Mouse (Mus musculus): ENCODE measurements at regions not wholly inside any gene's neighbourhood (a gene's known extent, or its start where the extent isn't known, plus 50 kb on each side); places are given as distances from the start of the nearest gene placed in this dataset.
A peak's percentile ranks its signal among the peaks of the same experiment; 100 is the strongest.

DNA sequence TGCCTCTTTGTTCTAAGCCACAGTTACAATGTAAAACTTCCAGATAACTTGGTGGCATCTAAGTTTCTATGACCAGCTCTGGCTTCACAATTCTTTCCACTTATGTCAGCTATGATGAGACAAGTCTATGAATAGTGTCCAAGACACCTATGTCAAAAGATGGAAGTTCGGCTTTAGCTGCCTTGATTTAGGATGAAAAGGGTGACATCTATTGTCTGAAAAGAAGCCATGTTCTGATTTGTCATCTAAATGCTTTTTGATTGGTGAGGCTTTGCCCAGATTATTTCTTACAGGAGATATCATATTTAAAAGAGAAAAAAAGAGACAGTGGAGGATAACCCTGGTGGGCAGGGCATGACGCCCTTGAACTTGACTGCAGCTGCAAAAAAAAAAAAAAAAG is 116.7 kb upstream of the Cdc42ep3 start:
- WGBS: 70% methylated on average over 2 of the region's 2 CpGs
- Histone ChIP-seq H3K36me3 (ENCODE audit: control insufficient read depth, insufficient read depth, low read length) (no peaks in the 10 kb centered on the region), H3K27me3 (ENCODE audit: control insufficient read depth, insufficient read depth, low read length) (no peaks in the 10 kb centered on the region), H3K4me1 (ENCODE audit: control insufficient read depth, insufficient read depth, insufficient read length, low read length) (no peaks in the 10 kb centered on the region), H3K27ac (ENCODE audit: insufficient read depth, low read depth, low read length) (no peak overlapping the region), H3K4me3 (ENCODE audit: low read depth, low read length) (no peak overlapping the region)
- TF ChIP-seq POLR2A (IDR thresholded peaks at IDR 0.05; ENCODE audit: low read depth, low read length) (no peak), CTCF (IDR thresholded peaks at IDR 0.05; ENCODE audit: extremely low read depth, insufficient read length, insufficient replicate concordance, low read depth, low read length) (no peak)

GRCm38 (mm10) chr17:79472106-79472995 is 117.5 kb upstream of the Cdc42ep3 start:
- Histone ChIP-seq H3K4me1 (ENCODE audit: control insufficient read depth, insufficient read depth, insufficient read length, low read length) (no peaks in the 10 kb centered on the region), H3K27me3 (ENCODE audit: control insufficient read depth, insufficient read depth, low read length) (no peaks in the 10 kb centered on the region), H3K36me3 (ENCODE audit: control insufficient read depth, insufficient read depth, low read length) (no peaks in the 10 kb centered on the region), H3K27ac (ENCODE audit: insufficient read depth, low read depth, low read length) (peak overlapping the region; percentile 35; the same call in 1 of the 2 replicates), H3K4me3 (ENCODE audit: low read depth, low read length) (no peak overlapping the region)
- TF ChIP-seq CTCF (IDR thresholded peaks at IDR 0.05; ENCODE audit: extremely low read depth, insufficient read length, insufficient replicate concordance, low read depth, low read length) (no peak), POLR2A (IDR thresholded peaks at IDR 0.05; ENCODE audit: low read depth, low read length) (no peak)
- WGBS: 40% methylated on average over 10 of the region's 10 CpGs

GRCm38 (mm10) chr17:79476671-79477070 is 121.8 kb upstream of the Cdc42ep3 start:
- 62% methylated on average over 8 of the region's 8 CpGs for WGBS

DNA sequence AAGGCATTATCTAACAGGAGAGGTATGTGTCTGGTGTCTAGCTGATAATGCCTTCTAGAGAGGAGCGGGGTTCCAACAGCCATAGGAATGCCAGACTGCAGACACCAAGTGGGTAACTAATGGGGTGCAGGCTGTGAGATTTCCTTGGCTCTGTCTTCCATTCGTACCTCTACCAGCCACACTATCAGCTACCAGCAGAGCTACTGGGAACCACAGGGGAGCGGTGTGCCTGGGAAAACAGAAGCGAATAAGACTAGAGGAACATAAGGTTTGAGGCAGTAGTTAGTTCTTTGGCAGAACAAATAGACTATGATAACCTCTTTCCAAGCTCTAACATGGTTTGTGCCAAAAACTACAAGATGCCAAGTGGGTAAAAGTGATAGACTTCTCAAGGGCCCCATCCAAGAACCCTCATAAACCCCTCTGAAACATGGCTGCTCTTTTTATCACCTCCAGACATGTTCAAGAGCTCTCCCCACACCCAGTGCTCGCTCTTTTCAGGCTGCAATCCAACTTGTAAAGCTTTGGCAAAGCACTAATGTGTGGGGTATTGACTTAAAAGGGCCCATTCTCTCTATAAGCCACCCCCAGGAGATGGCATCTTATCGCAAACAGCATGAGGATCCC is 126.3 kb upstream of the Cdc42ep3 start:
- TF ChIP-seq CTCF (IDR thresholded peaks at IDR 0.05; ENCODE audit: extremely low read depth, insufficient read length, insufficient replicate concordance, low read depth, low read length) (no peak), POLR2A (IDR thresholded peaks at IDR 0.05; ENCODE audit: low read depth, low read length) (no peak)
- H3K4me1 ChIP-seq (ENCODE audit: control insufficient read depth, insufficient read depth, insufficient read length, low read length): no peaks in the 10 kb centered on the region
- H3K27me3 ChIP-seq (ENCODE audit: control insufficient read depth, insufficient read depth, low read length): no peaks in the 10 kb centered on the region
- no peak overlapping the region for H3K4me3 ChIP-seq (ENCODE audit: low read depth, low read length)
- WGBS: 82% methylated on average over 6 of the region's 6 CpGs
- H3K36me3 ChIP-seq (ENCODE audit: control insufficient read depth, insufficient read depth, low read length): no peaks in the 10 kb centered on the region
- no peak overlapping the region for H3K27ac ChIP-seq (ENCODE audit: insufficient read depth, low read depth, low read length)

More at GRCm38 (mm10) chr17:79476671-79477070, 121.8 kb upstream of the Cdc42ep3 start:
- Histone ChIP-seq H3K27me3 (ENCODE audit: control insufficient read depth, insufficient read depth, low read length) (no peaks in the 10 kb centered on the region), H3K4me1 (ENCODE audit: control insufficient read depth, insufficient read depth, insufficient read length, low read length) (no peaks in the 10 kb centered on the region), H3K36me3 (ENCODE audit: control insufficient read depth, insufficient read depth, low read length) (no peaks in the 10 kb centered on the region), H3K4me3 (ENCODE audit: low read depth, low read length) (no peak overlapping the region), H3K27ac (ENCODE audit: insufficient read depth, low read depth, low read length) (no peak overlapping the region)
- no peak for TF ChIP-seq CTCF (IDR thresholded peaks at IDR 0.05; ENCODE audit: extremely low read depth, insufficient read length, insufficient replicate concordance, low read depth, low read length)
- TF ChIP-seq POLR2A (IDR thresholded peaks at IDR 0.05; ENCODE audit: low read depth, low read length): no peak

DNA sequence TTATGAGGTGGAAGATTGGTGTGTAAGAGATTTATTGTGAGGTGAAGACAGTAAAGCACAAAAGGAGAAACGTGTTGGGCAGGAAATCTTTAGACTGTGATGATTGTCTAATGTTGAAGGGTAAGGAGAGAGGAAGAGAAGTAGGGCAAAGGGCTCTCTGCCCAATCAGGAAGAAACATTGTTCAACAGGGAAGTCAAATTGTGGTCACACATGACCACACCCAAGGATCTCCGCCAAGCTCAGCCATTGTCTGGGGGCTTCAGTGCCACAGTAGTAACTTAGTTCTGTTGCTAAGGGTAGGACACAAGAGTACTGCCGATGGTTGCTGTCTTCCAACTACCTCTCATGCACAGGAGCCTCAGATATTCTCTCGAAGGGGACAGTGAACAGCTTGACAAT is 127.0 kb upstream of the Cdc42ep3 start:
- H3K4me3 ChIP-seq (ENCODE audit: low read depth, low read length): no peak overlapping the region
- TF ChIP-seq POLR2A (IDR thresholded peaks at IDR 0.05; ENCODE audit: low read depth, low read length) (no peak), CTCF (IDR thresholded peaks at IDR 0.05; ENCODE audit: extremely low read depth, insufficient read length, insufficient replicate concordance, low read depth, low read length) (no peak)
- WGBS: 78% methylated on average over 4 of the region's 4 CpGs

DNA sequence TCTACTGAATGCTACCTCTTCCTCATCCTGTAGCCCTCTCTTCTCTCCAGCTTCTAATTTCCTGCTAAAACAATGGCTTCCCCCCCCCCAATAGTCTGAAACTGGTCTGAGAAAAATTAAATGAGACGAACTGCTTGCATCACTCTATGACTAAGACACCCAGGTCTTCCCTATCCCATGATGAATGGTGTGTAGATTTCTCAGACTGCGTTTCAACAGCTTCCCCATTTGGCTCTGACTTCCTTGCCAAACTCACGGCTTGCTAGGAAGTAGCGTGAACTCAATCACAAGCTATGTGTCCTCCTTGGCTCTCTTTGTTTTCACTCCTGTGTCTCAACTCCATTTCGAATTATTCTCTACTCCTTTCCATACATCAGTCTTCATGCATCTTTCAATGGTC is 126.4 kb upstream of the Rmdn2 start:
- 70% methylated on average over 5 of the region's 5 CpGs for WGBS
- no peak overlapping the region for H3K4me3 ChIP-seq (ENCODE audit: low read depth, low read length)
- no peaks in the 10 kb centered on the region for H3K4me1 ChIP-seq (ENCODE audit: control insufficient read depth, insufficient read depth, insufficient read length, low read length)
- TF ChIP-seq CTCF (IDR thresholded peaks at IDR 0.05; ENCODE audit: extremely low read depth, insufficient read length, insufficient replicate concordance, low read depth, low read length) (no peak), POLR2A (IDR thresholded peaks at IDR 0.05; ENCODE audit: low read depth, low read length) (no peak)
- no peaks in the 10 kb centered on the region for H3K36me3 ChIP-seq (ENCODE audit: control insufficient read depth, insufficient read depth, low read length)
- no peaks in the 10 kb centered on the region for H3K27me3 ChIP-seq (ENCODE audit: control insufficient read depth, insufficient read depth, low read length)
- H3K27ac ChIP-seq (ENCODE audit: insufficient read depth, low read depth, low read length): no peak overlapping the region

More for the DNA sequence above, 127.0 kb upstream of the Cdc42ep3 start:
- no peak overlapping the region for H3K27ac ChIP-seq (ENCODE audit: insufficient read depth, low read depth, low read length)
- H3K27me3 ChIP-seq (ENCODE audit: control insufficient read depth, insufficient read depth, low read length): no peaks in the 10 kb centered on the region
- no peaks in the 10 kb centered on the region for H3K4me1 ChIP-seq (ENCODE audit: control insufficient read depth, insufficient read depth, insufficient read length, low read length)
- no peaks in the 10 kb centered on the region for H3K36me3 ChIP-seq (ENCODE audit: control insufficient read depth, insufficient read depth, low read length)

- WGBS: 82% methylated on average over 6 of the region's 6 CpGs
- Histone ChIP-seq H3K27ac (ENCODE audit: insufficient read depth, low read depth, low read length) (no peak overlapping the region), H3K4me3 (ENCODE audit: low read depth, low read length) (no peak overlapping the region), H3K36me3 (ENCODE audit: control insufficient read depth, insufficient read depth, low read length) (no peaks in the 10 kb centered on the region), H3K27me3 (ENCODE audit: control insufficient read depth, insufficient read depth, low read length) (no peaks in the 10 kb centered on the region), H3K4me1 (ENCODE audit: control insufficient read depth, insufficient read depth, insufficient read length, low read length) (no peaks in the 10 kb centered on the region)
- TF ChIP-seq POLR2A (IDR thresholded peaks at IDR 0.05; ENCODE audit: low read depth, low read length) (no peak), CTCF (IDR thresholded peaks at IDR 0.05; ENCODE audit: extremely low read depth, insufficient read length, insufficient replicate concordance, low read depth, low read length) (no peak)
Measured at GRCm38 (mm10) chr17:79489306-79489705, 122.4 kb upstream of the Rmdn2 start.

Data from small intestine, adult 2 months (tissue).